Mouse (Mus musculus): Measurements from ENCODE around the gene Scarb1. TPM values are rescaled to one million over a fixed set of nuclear protein-coding genes. Genes with fewer than 3 reads are reported as not detected.

Scarb1 gene
- polyA plus RNA-seq, 1 experiment from 2014 or later = 58.0 TPM

GRCm38 (mm10) chr5:125276765-125277164 is 64.1 kb downstream of the Scarb1 start:
- Histone ChIP-seq H3K9me3 (ENCODE audit: low read depth, low read length) (no peaks in the 10 kb centered on the region), H3K27ac (ENCODE audit: low read depth) (no peak overlapping the region), H3K4me3 (ENCODE audit: low read depth, low read length) (no peak overlapping the region), H3K36me3 (ENCODE audit: insufficient read depth) (0 out of 2 replicates have a peak, but pooled peaks cover 3% of the 10 kb centered on the region), H3K9ac (no peak overlapping the region), H3K4me2 (no peak overlapping the region), H3K4me1 (ENCODE audit: insufficient read depth) (no peaks in the 10 kb centered on the region), H3K27me3 (ENCODE audit: insufficient read depth, low read length) (no peaks in the 10 kb centered on the region)
- no peak for DNase-seq
- no peak for TF ChIP-seq CTCF (IDR thresholded peaks at IDR 0.05; ENCODE audit: low read depth)
- 84% methylated on average over 4 of the region's 4 CpGs for WGBS
- ATAC-seq (ENCODE audit: insufficient read depth) = no peak

DNA sequence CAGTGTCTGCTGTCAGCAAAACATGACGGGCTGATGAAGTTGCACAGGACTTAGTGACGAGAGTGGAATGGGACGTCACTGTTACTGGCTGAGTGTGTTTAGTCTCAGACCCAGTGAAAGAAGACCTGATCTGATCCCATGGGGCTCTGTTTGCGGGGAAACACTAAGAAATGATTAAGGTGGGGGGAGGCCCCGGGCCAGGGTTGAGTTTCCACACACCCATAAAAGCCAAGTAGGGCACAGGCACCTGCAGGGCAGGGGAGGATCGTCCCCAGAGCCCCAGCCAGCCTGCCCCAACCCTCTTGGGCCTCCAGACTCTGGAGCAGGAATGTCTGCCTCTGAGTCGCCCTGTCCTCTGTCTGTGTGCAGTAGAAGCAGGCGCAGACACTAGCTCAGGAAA is 65.6 kb downstream of the Scarb1 start:
- Histone ChIP-seq H3K9me3 (ENCODE audit: low read depth, low read length) (no peaks in the 10 kb centered on the region), H3K4me2 (no peak overlapping the region), H3K27ac (ENCODE audit: low read depth) (no peak overlapping the region), H3K4me3 (ENCODE audit: low read depth, low read length) (no peak overlapping the region), H3K27me3 (ENCODE audit: insufficient read depth, low read length) (no peaks in the 10 kb centered on the region), H3K36me3 (ENCODE audit: insufficient read depth) (no peaks in the 10 kb centered on the region), H3K9ac (no peak overlapping the region), H3K4me1 (ENCODE audit: insufficient read depth) (no peaks in the 10 kb centered on the region)
- WGBS = 62% methylated on average over 8 of the region's 8 CpGs
- TF ChIP-seq CTCF (IDR thresholded peaks at IDR 0.05; ENCODE audit: low read depth) = no peak
- ATAC-seq (ENCODE audit: insufficient read depth) (no peak), DNase-seq (no peak)

DNA sequence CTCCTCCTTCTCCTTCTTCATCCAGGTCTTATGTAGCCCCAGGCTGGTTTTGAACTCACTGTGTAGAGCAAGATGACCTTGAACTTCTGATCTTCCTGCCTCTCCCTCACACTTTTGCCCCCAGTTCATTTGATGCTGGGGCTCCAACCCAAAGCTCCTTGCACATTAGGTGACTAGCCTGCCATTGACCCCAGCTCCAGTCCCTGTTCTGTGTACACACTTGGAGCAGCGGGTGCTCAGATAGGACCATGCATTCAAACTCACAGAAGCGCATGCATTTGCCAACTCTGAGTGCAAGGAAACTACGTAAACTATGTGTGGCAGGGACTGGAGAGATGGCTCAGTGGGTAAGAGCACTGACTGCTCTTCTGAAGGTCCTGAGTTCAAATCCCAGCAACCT is 66.1 kb downstream of the Scarb1 start:
- H3K27ac ChIP-seq (ENCODE audit: low read depth) = no peak overlapping the region

GRCm38 (mm10) chr5:125274182-125274581 is 66.7 kb downstream of the Scarb1 start:
- Histone ChIP-seq H3K4me2 (no peak overlapping the region), H3K9me3 (ENCODE audit: low read depth, low read length) (no peaks in the 10 kb centered on the region), H3K4me1 (ENCODE audit: insufficient read depth) (no peaks in the 10 kb centered on the region), H3K27me3 (ENCODE audit: insufficient read depth, low read length) (no peaks in the 10 kb centered on the region), H3K4me3 (ENCODE audit: low read depth, low read length) (no peak overlapping the region), H3K27ac (ENCODE audit: low read depth) (peak overlapping the region; percentile 54; the same call in 1 of the 2 replicates), H3K9ac (no peak overlapping the region), H3K36me3 (ENCODE audit: insufficient read depth) (no peaks in the 10 kb centered on the region)
- ATAC-seq (ENCODE audit: insufficient read depth) = no peak
- no peak for DNase-seq
- TF ChIP-seq CTCF (IDR thresholded peaks at IDR 0.05; ENCODE audit: low read depth) = no peak
- WGBS = 66% methylated on average over 2 of the region's 2 CpGs

More for the DNA sequence above, 66.1 kb downstream of the Scarb1 start:
- no peaks in the 10 kb centered on the region for H3K27me3 ChIP-seq (ENCODE audit: insufficient read depth, low read length)
- 78% methylated on average over 3 of the region's 3 CpGs for WGBS
- ATAC-seq (ENCODE audit: insufficient read depth) (no peak), DNase-seq (no peak)
- no peak overlapping the region for H3K9ac ChIP-seq
- no peak for TF ChIP-seq CTCF (IDR thresholded peaks at IDR 0.05; ENCODE audit: low read depth)
- H3K9me3 ChIP-seq (ENCODE audit: low read depth, low read length) = no peaks in the 10 kb centered on the region
- no peaks in the 10 kb centered on the region for H3K4me1 ChIP-seq (ENCODE audit: insufficient read depth)
- no peak overlapping the region for H3K4me3 ChIP-seq (ENCODE audit: low read depth, low read length)
- H3K36me3 ChIP-seq (ENCODE audit: insufficient read depth) = no peaks in the 10 kb centered on the region
- no peak overlapping the region for H3K4me2 ChIP-seq

DNA sequence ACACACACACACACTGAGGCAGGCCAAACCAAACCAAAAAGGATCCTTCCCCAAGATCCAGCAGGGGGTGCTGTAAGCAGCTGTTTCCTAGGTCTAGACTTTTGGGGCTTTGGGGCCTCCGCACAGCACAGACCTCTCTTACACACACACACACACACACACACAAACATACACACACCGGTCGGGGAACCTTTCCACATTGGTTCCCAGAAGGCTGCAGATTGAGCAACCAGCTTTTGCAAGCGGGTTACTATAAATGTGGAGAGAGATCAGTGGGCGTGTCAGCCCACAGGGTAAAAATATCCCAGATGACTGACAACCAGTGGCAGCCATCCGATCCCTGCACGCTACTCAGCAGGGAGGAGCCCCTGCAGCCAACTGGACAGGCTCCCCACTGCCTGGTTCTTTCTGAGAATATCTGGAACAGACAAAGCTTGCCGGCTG is 67.2 kb downstream of the Scarb1 start:
- ATAC-seq (ENCODE audit: insufficient read depth) (peak; percentile 35), DNase-seq (peak; percentile 77)
- TF ChIP-seq CTCF (IDR thresholded peaks at IDR 0.05; ENCODE audit: low read depth) = peak; percentile 74
- Histone ChIP-seq H3K27me3 (ENCODE audit: insufficient read depth, low read length) (no peaks in the 10 kb centered on the region), H3K9me3 (ENCODE audit: low read depth, low read length) (no peaks in the 10 kb centered on the region), H3K27ac (ENCODE audit: low read depth) (peak overlapping the region; percentile 54; the same call in 1 of the 2 replicates), H3K4me3 (ENCODE audit: low read depth, low read length) (no peak overlapping the region), H3K9ac (no peak overlapping the region), H3K36me3 (ENCODE audit: insufficient read depth) (no peaks in the 10 kb centered on the region), H3K4me1 (ENCODE audit: insufficient read depth) (no peaks in the 10 kb centered on the region), H3K4me2 (0 out of 2 replicates have a peak overlapping the region, but pooled peaks have one; percentile 10)
- WGBS = 14% methylated on average over 8 of the region's 8 CpGs

DNA sequence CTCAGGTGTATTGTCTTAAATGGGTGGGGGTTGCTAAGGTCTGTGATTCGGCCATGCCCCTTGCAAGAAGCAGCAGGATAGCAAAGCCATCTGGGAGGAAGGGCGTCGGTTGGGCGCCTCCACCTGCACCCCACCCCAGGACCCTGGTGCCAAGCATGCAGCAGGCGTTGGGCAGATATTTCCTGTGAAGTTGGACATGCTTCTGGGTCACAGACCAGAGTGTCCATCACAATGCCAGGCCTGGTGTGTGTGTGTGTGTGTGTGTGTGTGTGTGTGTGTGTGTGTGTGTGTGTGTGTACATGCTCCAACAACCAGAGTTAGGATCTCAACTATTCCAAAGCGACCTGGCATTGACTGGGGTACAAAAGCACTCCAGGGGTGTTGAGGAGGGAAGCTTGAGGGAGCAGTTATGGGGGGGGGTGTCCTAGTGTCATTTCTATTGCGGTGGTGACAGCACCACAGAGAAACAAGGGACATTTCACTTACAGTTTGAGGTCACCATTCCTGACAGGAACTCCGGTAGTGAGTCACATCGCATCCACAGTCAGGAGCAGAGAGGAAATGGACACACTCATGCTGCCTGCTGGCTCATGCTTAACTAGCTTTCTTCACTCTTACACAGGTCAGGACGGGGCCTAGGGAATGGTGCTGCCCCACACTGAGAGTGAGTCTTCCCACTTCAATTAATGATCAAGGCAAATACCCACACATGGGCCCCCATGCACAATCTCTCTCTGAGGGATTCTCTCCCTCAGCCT is 68.5 kb downstream of the Scarb1 start:
- ATAC-seq (ENCODE audit: insufficient read depth) (no peak), DNase-seq (no peak)
- peaks cover 5% of the 10 kb centered on the region; the same call in 1 of the 2 replicates for H3K4me1 ChIP-seq (ENCODE audit: insufficient read depth)
- TF ChIP-seq CTCF (IDR thresholded peaks at IDR 0.05; ENCODE audit: low read depth) = no peak
- H3K4me2 ChIP-seq = no peak overlapping the region
- no peak overlapping the region for H3K27ac ChIP-seq (ENCODE audit: low read depth)
- 75% methylated on average over 10 of the region's 10 CpGs for WGBS
- no peaks in the 10 kb centered on the region for H3K9me3 ChIP-seq (ENCODE audit: low read depth, low read length)
- no peaks in the 10 kb centered on the region for H3K36me3 ChIP-seq (ENCODE audit: insufficient read depth)
- no peak overlapping the region for H3K9ac ChIP-seq
- no peak overlapping the region for H3K4me3 ChIP-seq (ENCODE audit: low read depth, low read length)
- no peaks in the 10 kb centered on the region for H3K27me3 ChIP-seq (ENCODE audit: insufficient read depth, low read length)

GRCm38 (mm10) chr5:125271531-125272203 is 69.2 kb downstream of the Scarb1 start:
- Histone ChIP-seq H3K4me3 (ENCODE audit: low read depth, low read length) (no peak overlapping the region), H3K27ac (ENCODE audit: low read depth) (no peak overlapping the region), H3K9me3 (ENCODE audit: low read depth, low read length) (no peaks in the 10 kb centered on the region), H3K4me2 (no peak overlapping the region), H3K9ac (no peak overlapping the region), H3K27me3 (ENCODE audit: insufficient read depth, low read length) (no peaks in the 10 kb centered on the region), H3K4me1 (ENCODE audit: insufficient read depth) (peaks cover 5% of the 10 kb centered on the region; the same call in 1 of the 2 replicates), H3K36me3 (ENCODE audit: insufficient read depth) (no peaks in the 10 kb centered on the region)
- DNase-seq (peak; percentile 98), ATAC-seq (ENCODE audit: insufficient read depth) (peak; percentile 42; the same call in 1 of the 2 replicates)
- WGBS = 11% methylated on average over 15 of the region's 15 CpGs
- peak; percentile 99 for TF ChIP-seq CTCF (IDR thresholded peaks at IDR 0.05; ENCODE audit: low read depth)

Measured in lung, embryonic 14.5 days (tissue).